Mouse (Mus musculus) spleen, postnatal 36 days (tissue): ENCODE measurements at regions not wholly inside any gene's neighbourhood (a gene's known extent, or its start where the extent isn't known, plus 50 kb on each side); places are given as distances from the start of the nearest gene placed in this dataset.

Experiments used
- DNase-seq, 2 experiments: peaks; one replicate each; pipeline ENCODE4 v3.0.0; 2022; ENCODE audit warnings: low spot score in 2 of 2, mixed read lengths in 1 of 2

- no peak for DNase-seq
Measured at GRCm38 (mm10) chr2:137594509-137594908, 478.1 kb upstream of the Jag1 start.

- DNase-seq: no peak
Measured at GRCm38 (mm10) chr2:137591551-137591950, 475.1 kb upstream of the Jag1 start.

- DNase-seq: no peak
Measured at GRCm38 (mm10) chr2:137581491-137581890, 465.0 kb upstream of the Jag1 start.

GRCm38 (mm10) chr2:137575750-137576149, 459.3 kb upstream of the Jag1 start:
- DNase-seq: no peak

- no peak for DNase-seq
Measured at GRCm38 (mm10) chr2:137574845-137575449, 458.5 kb upstream of the Jag1 start.

- DNase-seq: no peak
Measured at GRCm38 (mm10) chr2:137571146-137571545, 454.7 kb upstream of the Jag1 start.

GRCm38 (mm10) chr2:137566619-137567018, 450.2 kb upstream of the Jag1 start:
- DNase-seq: no peak

- no peak for DNase-seq
Measured at GRCm38 (mm10) chr2:137564064-137564624, 447.7 kb upstream of the Jag1 start.

GRCm38 (mm10) chr2:137560366-137560765, 443.9 kb upstream of the Jag1 start:
- no peak for DNase-seq

GRCm38 (mm10) chr2:137553871-137554270, 437.4 kb upstream of the Jag1 start:
- no peak for DNase-seq

- DNase-seq: no peak
Measured at GRCm38 (mm10) chr2:137536581-137536980, 420.1 kb upstream of the Jag1 start.

GRCm38 (mm10) chr2:137516271-137516670, 399.8 kb upstream of the Jag1 start:
- DNase-seq: no peak

- no peak for DNase-seq
Measured at GRCm38 (mm10) chr2:137515043-137515442, 398.6 kb upstream of the Jag1 start.

- no peak for DNase-seq
Measured at GRCm38 (mm10) chr2:137513895-137514506, 397.6 kb upstream of the Jag1 start.

- no peak for DNase-seq
Measured at GRCm38 (mm10) chr2:137510671-137511235, 394.3 kb upstream of the Jag1 start.

- no peak for DNase-seq
Measured at GRCm38 (mm10) chr2:137501236-137501635, 384.8 kb upstream of the Jag1 start.

GRCm38 (mm10) chr2:137497616-137498015, 381.2 kb upstream of the Jag1 start:
- DNase-seq: no peak

GRCm38 (mm10) chr2:137493600-137493999, 377.2 kb upstream of the Jag1 start:
- DNase-seq: no peak

GRCm38 (mm10) chr2:137489181-137489682, 372.8 kb upstream of the Jag1 start:
- no peak for DNase-seq

GRCm38 (mm10) chr2:137468769-137469168, 352.3 kb upstream of the Jag1 start:
- no peak for DNase-seq

GRCm38 (mm10) chr2:137457061-137457753, 340.8 kb upstream of the Jag1 start:
- no peak for DNase-seq

GRCm38 (mm10) chr2:137456436-137456835, 340.0 kb upstream of the Jag1 start:
- no peak for DNase-seq
